Mouse (Mus musculus) retina, postnatal 7 days (tissue): Measurements from ENCODE around the gene Fam207a.
A peak's percentile ranks its signal among the peaks of the same experiment; 100 is the strongest.

ENCODE experiments used
- DNase-seq: peaks from one replicate; pipeline ENCODE4 v3.0.0-alpha.2; 2012; ENCODE audit warnings: low read depth, low spot score

Gene Fam207a

DNA sequence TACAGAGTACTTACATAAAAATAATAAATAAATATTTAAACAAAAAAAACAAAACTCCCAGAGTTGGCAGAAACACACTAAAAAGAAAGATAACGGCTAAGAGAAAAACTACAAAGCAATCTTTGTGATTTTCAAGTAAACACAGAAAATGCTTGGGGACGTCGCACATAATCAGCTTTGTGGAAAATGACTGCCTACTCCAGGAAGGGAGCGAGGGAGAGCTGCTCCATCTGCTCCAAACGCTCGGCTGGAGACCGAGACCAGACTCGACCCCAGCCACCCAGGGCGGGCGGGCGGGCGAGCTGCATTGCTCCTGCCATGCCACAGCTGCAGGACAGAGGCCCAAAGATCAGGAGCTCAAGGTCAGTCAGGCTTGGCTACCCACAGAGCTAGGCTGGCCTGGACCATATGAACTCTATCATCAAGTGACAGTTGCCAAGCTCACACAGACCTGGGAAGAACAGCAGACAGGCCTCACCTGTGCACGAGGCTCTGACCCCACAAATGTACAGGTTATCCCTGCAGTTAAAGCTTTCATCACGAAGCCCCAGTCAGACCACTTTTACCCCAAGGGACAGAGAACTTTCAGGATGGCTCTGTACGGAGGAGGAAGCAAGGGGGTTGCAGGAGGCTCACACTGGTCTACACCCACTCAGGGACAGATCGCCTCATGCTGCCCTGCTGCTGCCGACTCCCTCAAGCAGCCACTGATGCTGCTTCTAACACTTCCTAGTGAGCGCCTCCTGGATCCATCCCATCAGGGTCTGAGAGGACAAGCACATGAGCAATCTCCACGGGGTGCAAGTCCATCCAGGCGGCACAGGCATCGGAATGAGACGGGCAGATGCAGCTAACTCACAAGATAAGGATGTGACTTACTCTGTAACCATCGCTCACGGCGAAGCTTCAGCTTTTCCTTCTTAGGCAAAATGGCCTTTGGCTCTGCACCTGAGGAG, 12.3 kb downstream of the Fam207a start:
- DNase-seq: no peak

DNA sequence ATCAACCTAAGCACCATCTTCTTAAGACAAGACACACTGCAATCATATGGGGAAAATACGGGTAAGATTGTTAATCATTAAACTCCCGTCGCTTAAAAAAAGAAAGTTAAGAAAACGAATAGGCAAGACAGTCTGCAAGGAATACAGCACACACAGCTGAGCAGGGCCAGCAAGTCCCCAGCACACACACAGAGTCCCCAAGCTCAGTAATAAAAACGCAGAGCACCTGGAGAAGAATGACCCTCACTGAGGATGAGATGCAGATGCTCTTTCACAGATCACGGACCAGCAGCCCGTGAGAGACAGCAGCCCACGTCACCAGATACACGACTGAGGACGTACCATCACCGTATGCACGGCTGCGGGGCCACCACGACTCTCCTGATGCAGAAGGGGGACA, 14.9 kb downstream of the Fam207a start:
- DNase-seq: no peak

DNA sequence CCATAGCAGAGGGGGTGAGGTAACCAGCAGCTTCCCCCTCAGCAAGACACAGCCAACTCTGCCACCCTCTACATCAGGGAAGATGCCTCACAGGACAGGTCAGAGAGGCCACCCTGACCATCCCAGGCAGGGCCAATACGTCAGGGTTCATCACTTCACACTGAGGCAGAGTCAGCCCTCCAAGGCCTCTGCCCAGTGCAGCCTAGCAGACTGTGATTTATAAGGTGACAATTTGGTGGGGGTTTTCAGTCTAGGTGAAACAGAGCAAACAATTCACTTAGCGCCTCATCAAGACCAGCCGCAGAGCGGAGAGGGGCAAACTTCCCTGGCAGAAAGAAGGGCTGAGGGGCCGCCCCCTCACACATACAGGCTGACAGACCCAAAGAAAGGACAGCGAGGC, 17.3 kb downstream of the Fam207a start:
- DNase-seq: no peak

DNA sequence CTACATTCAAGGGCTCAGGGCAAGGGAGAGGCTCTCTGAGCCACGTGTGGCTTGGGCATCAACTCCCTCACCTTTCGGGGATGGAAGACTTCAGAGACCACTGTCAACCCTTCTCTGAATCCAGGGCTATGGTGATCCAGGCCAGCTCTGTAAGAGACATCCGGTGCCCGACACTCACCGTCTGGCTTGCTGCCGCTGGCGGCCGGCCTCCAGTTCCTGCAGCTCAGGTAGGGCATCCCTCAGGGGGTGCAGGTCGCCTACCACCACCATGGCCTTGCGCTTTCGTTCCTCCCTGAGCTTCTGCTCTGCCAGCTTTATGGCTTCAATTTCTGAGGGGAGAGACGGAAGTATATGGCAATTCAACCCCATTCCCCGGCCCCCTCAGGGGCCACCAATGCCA, 18.4 kb downstream of the Fam207a start:
- no peak for DNase-seq

DNA sequence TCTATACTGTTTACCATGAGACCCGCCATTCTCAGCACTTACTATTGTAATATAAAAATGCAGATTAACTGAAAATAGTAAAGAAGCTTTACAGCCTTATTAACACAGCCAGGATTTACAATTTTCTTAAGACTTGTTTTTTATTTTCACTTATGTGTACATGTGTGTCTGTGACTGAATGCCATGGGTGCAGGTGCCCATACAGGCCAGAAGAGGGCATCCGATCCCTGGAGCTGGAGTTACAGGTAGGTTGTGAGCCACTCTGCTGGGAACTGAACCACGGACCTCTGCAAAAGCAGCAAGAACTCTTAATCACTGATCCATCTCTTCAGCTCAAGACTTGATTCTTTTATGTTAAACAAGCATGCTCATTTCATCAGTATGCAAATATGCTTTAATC, 22.7 kb downstream of the Fam207a start:
- DNase-seq: no peak

DNA sequence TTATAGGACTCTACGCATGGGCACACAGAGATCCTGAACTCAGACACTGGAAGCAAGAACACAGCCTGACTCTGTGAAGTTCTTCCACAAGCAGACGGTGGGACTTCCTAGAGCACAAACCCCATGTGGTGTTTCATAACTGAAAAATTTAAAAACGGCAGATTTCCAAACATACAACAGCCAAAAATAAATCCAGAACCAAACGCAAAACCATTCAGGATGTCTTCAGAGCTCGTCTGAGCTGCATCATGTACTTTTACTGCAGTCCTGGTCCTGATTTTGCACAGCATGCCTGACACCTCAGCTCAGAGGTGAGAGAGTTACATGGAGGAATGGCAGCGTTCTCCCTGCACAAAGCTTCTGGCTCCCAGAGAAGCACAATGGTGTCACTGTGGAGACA, 24.0 kb downstream of the Fam207a start:
- no peak for DNase-seq

GRCm38 (mm10) chr10:77488168-77488567, 27.4 kb downstream of the Fam207a start:
- no peak for DNase-seq

DNA sequence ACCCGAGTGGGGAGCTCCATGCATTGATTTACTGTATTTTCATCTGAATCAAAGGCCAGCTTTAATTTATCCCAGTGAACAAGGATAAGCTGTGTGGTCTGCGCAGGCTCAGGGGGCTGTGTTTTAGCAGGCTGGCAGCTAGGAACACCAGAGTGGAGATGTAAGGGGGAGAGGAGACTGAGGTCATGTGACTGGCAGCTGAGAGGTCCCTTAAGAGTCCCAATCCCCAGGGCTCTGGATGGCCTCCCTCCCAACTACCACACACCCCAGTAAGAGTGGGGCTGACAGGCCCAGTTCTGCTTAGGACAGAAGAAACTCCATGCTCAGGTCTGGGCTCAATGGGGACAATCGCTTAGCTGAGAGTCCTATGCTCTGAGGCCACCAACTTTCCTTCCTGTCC, 29.8 kb downstream of the Fam207a start:
- no peak for DNase-seq

- DNase-seq: no peak
Observed at GRCm38 (mm10) chr10:77484205-77484935, 31.2 kb downstream of the Fam207a start.

DNA sequence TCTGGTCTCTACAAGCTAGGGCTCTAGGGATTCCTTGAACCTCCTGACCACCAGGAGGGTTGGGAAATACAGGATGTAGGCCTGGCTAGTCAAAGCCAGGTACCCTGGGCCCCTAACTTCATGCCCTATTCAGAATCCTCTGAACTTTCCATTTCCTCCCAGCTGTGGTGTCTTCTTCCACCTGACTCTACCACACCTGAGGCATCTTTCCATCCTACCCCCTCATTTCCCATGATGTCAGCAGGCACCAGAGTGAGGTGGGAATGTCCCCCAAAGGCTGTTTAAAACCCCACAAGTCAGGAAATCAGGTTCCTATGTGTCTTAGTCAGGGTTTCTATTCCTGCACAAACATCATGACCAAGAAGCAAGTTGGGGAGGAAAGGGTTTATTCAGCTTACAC, 33.8 kb downstream of the Fam207a start:
- DNase-seq: no peak

DNA sequence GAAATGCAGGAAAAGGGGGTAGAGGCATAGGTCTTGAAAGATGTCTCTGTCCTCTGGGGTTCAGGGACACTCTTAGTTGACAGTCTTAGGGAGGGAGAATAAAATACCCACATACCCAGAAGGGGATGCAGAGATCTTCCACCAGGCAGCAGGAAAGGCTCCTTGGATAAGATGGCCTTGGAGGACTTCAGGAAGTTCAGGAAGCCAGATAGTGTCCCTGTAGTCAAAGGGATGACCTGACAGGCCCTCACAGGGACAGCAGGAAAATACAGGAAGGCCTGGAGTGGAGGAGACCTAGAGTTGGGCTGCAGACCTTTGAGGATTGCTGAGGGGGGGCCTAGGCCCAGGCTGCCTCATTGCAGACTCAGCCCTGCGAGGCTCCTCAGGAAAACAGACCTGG, 35.6 kb downstream of the Fam207a start:
- no peak for DNase-seq

- no peak for DNase-seq
Observed at GRCm38 (mm10) chr10:77476907-77477306, 38.7 kb downstream of the Fam207a start.

GRCm38 (mm10) chr10:77472188-77472587, 43.4 kb downstream of the Fam207a start:
- DNase-seq: no peak

DNA sequence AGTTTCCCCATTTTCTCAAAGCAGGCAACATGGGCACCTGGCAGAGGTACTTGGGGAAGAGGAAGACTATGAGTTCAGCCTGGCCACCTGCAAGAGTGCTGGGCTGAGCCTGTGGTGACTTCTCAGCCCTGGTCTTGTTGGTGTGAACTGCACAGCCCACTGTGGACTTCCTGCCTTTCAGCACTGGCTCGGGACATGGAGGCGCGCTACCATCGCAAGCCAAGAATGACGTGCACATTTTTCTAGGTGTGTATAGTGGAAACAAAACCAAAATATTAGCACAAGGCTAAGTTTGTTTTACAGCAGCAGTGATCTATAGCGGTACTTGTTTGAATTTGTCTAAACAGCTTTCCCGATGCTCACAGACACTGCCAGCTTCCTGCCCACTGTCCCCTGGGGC, 44.1 kb downstream of the Fam207a start:
- DNase-seq: no peak

- DNase-seq: no peak
Observed at GRCm38 (mm10) chr10:77470763-77471162, 44.8 kb downstream of the Fam207a start.

- no peak for DNase-seq
Observed at GRCm38 (mm10) chr10:77468675-77469074, 46.9 kb downstream of the Fam207a start.

DNA sequence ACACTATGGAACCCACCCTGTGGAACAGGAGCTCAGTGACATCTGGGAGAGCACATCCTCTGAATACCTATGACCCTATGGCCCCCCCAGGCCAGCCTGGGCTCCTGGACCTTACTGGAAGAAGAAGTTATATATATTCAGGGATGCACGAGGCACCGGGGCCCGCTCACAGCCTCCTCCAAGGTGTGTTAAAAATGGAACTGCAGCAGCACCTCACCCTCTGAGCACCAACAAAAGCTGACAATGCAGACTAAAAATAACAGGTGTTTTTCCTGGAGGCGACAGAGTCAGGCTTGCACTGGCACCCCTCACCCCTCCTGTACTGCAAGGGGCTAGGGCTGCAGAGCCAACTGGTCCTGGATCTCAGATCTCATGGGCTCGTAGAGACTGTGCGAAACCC, 48.2 kb downstream of the Fam207a start:
- DNase-seq: no peak

- no peak for DNase-seq
Observed at GRCm38 (mm10) chr10:77465902-77466301, 49.7 kb downstream of the Fam207a start.

DNA sequence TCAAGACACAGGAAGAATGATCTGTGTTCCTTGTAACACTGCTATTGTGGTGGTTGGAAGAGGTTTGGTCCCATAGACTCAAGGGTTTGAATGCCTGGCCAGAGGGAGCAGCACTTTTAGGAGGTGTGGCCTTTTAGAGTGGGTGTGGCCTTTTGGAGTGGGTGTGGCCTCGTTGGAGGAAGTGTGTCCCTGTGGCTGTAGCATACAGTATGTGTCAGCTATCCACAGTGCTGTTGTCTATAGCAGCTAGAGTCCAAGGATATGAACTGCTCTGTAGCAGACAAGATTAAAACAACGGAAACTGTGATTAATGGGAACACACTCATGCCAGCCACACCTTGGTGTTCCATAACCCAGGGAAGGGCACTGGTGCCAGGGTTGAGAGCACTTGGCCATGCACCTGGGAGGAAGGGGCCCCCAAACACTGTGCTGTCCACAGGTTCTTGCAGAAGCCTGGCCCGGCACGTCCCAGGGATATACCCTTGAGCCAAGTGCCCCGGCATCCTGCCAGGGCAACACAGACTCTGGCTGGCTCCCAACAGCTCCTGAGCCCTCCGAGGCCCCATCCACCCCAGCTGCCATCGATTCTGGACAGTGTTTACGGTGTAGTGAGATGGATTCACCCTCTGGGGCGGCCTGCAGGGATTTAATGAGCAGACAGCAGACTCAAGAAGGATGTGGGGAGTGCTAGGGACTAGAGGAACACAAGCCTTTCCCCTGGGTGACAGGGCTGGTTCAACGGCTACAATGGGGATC, 51.2 kb downstream of the Fam207a start:
- DNase-seq: peak; percentile 28

- DNase-seq: no peak
Observed at GRCm38 (mm10) chr10:77461161-77461560, 54.4 kb downstream of the Fam207a start.

- DNase-seq: no peak
Observed at GRCm38 (mm10) chr10:77457701-77458100, 57.9 kb downstream of the Fam207a start.

- DNase-seq: no peak
Observed at GRCm38 (mm10) chr10:77456507-77456906, 59.1 kb downstream of the Fam207a start.
